Comparison of ENCODE assay signal across 23 mouse cellular contexts in genomic region chr11:35246623-35247022, GRCm38 (mm10).
A peak's percentile ranks its signal among the peaks of the same experiment; 100 is the strongest.
DNase-seq lines count a peak whose midpoint lies in the region; ATAC-seq lines count a peak whose summit lies in the region.
"Had no signal": no experiment of that assay in that cellular context is flagged by ENCODE, and none has a peak within 500 bp of the region (broad histone marks: within the 10 kb centered on the region; RNA-seq: fewer than 3 reads in every experiment).

No protein-coding gene starts in this region.

- H3K4me1 ChIP-seq in embryonic facial prominence, embryonic 10.5 days: peaks cover 52% of the 10 kb centered on the region
- H3K4me1 ChIP-seq: intestine, embryonic 15.5 days; liver, embryonic 12.5 days had no signal

- peak; percentile 57; the same call in 1 of the 2 replicates for ATAC-seq in frontal cortex, adult (ENCODE audit: low TSS enrichment)
- ATAC-seq: CD4-positive, CD25-positive, alpha-beta regulatory T cell, adult 4 months; hindbrain, postnatal 0 days; intestine, embryonic 15.5 days; liver, embryonic 12.5 days; liver, postnatal 0 days had no signal

- WGBS in embryonic facial prominence, embryonic 10.5 days: 63% methylated on average over 3 of the region's 3 CpGs

- no peak for DNase-seq in frontal cortex, adult 2 months (ENCODE audit: extremely low spot score in 1 of 2, low spot score in 1 of 2)
- DNase-seq in layer of hippocampus, adult 9-11 months: peak; percentile 15
- DNase-seq in layer of hippocampus, adult 8-10 months (ENCODE audit: low spot score in 2 of 2): no peak
- DNase-seq in brain, adult 2 months (ENCODE audit: low read depth, low spot score): peak; percentile 32
- DNase-seq in embryonic facial prominence, embryonic 10.5 days (ENCODE audit: low spot score): no peak
- DNase-seq in adrenal gland, adult 2 months: no peak
- DNase-seq: adrenal gland, postnatal 25 days; cerebellum, adult 2 months; cerebellum, postnatal 14 days; gastrocnemius, postnatal 10 days; heart, postnatal 14 days; kidney, adult 2 months; kidney, postnatal 36 days; liver, postnatal 0 days; thymus, adult 2 months; thymus, postnatal 36 days had no signal

- no peak overlapping the region for H3K4me3 ChIP-seq in embryonic facial prominence, embryonic 10.5 days
- H3K4me3 ChIP-seq: intestine, embryonic 15.5 days; left cerebral cortex, adult 2 months; liver, embryonic 12.5 days; myocyte had no signal

- no peaks in the 10 kb centered on the region for H3K9me3 ChIP-seq in embryonic facial prominence, embryonic 10.5 days
- H3K9me3 ChIP-seq: intestine, embryonic 15.5 days; liver, embryonic 12.5 days had no signal

- H3K27ac ChIP-seq in embryonic facial prominence, embryonic 10.5 days (replicated peaks): peak overlapping the region; percentile 24; the same call in 1 of the 2 replicates
- H3K27ac ChIP-seq: hindbrain, postnatal 0 days; intestine, embryonic 15.5 days; left cerebral cortex, adult 2 months; liver, embryonic 12.5 days had no signal

- H3K27me3 ChIP-seq in embryonic facial prominence, embryonic 10.5 days (replicated peaks; ENCODE audit: low read depth, poor library complexity, severe bottlenecking): peaks cover 11% of the 10 kb centered on the region
- H3K27me3 ChIP-seq: intestine, embryonic 15.5 days; liver, embryonic 12.5 days had no signal

- H3K36me3 ChIP-seq in embryonic facial prominence, embryonic 10.5 days (replicated peaks): no peaks in the 10 kb centered on the region
- H3K36me3 ChIP-seq: intestine, embryonic 15.5 days; liver, embryonic 12.5 days had no signal

Comparison
In these comparisons a context has a peak if more than half of its experiments do, and no peak if none do; other contexts are left out.
1. DNase-seq: peak in layer of hippocampus, adult 9-11 months (single experiment) and brain, adult 2 months (single experiment); none in frontal cortex, adult 2 months (0 of 2), layer of hippocampus, adult 8-10 months (0 of 2), embryonic facial prominence, embryonic 10.5 days (single experiment) and adrenal gland, adult 2 months (single experiment).